Mouse (Mus musculus): ENCODE measurements at regions not wholly inside any gene's neighbourhood (a gene's known extent, or its start where the extent isn't known, plus 50 kb on each side); places are given as distances from the start of the nearest gene placed in this dataset.

DNA sequence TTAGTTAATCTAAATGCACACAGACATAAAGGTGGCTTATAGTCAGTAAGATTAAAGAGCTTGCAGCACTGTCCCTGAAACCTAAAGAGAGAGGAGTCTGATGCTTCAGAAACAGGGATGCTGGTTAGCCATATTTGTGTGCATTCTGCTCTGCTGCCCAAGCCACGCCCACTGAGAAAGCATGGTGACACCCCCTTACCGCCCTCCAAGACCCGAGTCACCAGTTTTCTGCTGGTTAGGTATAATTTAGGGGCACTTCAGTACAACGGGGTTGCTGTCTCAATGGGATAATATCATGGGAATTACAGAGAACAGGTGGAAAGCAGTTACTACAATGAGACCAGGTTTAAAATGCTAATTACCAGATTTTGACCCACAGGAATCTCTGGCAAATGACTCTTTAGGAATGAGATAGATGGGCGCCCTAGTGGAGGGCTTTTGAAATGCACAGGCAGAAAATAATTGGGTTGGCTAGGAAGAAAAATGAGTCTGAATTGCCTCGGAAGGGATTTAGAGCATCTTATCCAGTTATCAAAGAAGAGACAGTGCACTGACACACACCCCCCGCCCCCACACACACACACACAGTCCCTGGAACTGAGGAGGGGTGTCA lies 95.1 kb upstream of the 4930583I09Rik start:
- TF ChIP-seq CTCF (IDR thresholded peaks at IDR 0.05; ENCODE audit: borderline replicate concordance, insufficient read depth, low read depth, low read length) (no peak), POLR2A (IDR thresholded peaks at IDR 0.05; ENCODE audit: borderline replicate concordance, insufficient read depth, low read length) (no peak)

Data from cerebellum, adult 2 months (tissue).